Mouse (Mus musculus) thymus, adult 2 months (tissue): ENCODE data around the gene Dhtkd1.

Experiments used
- CTCF ChIP-seq: fragments of 200-500 bp; IDR thresholded peaks from 2 replicates; pipeline ENCODE4 v1.5.1; 2012; ENCODE audit warnings: mild to moderate bottlenecking, control low read depth, low read length, moderate library complexity, borderline replicate concordance; ENCODE audit not compliant: control insufficient read depth, poor library complexity, insufficient read depth; ENCODE audit errors: extremely low read depth
- POLR2A ChIP-seq: fragments of 200-500 bp; IDR thresholded peaks from 2 replicates; pipeline ENCODE4 v1.6.1; 2012; ENCODE audit warnings: mild to moderate bottlenecking, low read length, control low read depth, moderate library complexity; ENCODE audit not compliant: control insufficient read depth, poor library complexity, insufficient read depth; ENCODE audit errors: extremely low read depth

DNA sequence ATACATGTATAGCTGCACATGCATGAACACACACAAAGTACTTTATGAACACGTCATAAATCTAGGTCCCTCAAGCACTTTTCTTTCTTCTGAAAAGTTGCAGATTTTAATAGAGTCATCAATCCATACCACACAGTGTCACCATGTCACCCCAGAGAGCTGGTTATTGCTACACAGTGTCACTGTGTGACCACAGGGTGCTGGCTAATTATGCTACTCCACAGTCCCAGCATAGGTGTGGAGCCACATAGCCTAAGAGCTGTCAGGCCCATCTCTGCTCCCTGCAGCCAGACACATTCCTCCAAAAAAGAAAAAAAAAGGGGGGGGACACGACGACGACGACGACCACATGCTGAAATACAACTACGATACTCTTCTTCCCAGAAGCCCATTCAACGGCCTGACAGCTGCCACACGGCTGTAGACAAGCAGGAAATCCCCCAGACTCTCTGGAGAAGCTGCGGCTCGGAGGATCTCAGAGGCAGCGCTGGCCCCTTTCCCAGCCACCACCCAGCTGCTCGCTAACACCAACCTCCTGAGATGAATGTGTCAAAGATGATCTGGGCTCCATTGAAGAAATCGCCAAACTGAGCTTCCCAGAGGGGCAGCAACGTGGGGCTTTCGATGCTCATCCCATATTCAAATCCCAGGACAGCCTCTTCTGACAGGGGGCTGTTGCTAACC lies 31.2 kb downstream of the Dhtkd1 start:
- TF ChIP-seq CTCF = no peak
- no peak for TF ChIP-seq POLR2A
